Mouse (Mus musculus): Measurements from ENCODE around the gene Cdh24. TPM values are rescaled to one million over a fixed set of nuclear protein-coding genes. Genes with fewer than 3 reads are reported as not detected.
A peak's percentile ranks its signal among the peaks of the same experiment; 100 is the strongest.
"Not testable (repeated sequence)": the region's sequence is repeated elsewhere in the genome, so short reads cannot be mapped to it uniquely, and the experiment has no call there.

Gene Cdh24
- total RNA-seq, 2 experiments from 2014 or later = 0.53 to 0.55 TPM

- intact Hi-C loops (cut with DNase I; ENCODE audit: low total_unique reads) = no loop called here
- no peak for DNase-seq
Observed at GRCm38 (mm10) chr14:54616226-54616825, 24.8 kb downstream of the Cdh24 start.

DNA sequence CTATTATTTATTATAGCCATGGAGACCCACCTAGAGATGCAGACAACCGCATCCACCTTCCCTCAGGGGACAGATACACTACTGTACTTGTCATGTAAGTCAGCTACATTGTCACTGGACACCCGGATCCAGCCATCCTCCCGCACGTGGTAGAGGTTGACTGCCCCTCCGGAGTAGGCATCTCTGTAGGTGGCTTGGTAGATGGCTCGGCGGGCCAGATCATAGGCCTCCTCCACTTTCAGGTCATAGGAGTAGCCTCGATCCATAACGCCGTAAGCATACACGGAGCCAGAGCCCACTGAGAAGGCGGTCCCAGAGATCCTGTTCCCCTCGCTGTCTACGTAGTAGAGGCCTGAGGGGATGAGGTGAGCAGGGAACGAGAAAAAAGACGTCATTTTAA is 27.0 kb downstream of the Cdh24 start:
- DNase-seq; intact Hi-C loops (cut with DNase I; ENCODE audit: low total_unique reads): not testable (repeated sequence)

DNA sequence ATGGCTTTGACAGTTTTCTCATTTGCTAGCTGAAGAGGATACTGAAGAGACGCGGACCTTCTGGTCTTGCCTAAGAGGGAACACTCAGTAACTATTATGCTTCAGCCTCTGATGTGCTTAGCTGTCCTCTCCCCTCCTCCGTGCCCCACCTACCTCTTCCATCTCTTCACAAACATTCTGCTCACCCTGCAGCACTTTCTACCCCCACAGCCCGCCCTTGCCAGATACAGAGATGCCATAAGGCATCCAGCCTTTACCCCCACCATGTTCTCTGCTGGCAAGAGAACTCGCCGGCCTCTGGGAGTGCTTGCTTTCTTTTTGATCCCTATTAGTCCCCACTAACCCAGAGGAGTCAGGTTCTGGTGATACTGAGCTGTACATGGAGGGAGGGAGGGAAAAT is 30.5 kb downstream of the Cdh24 start:
- intact Hi-C loops (cut with DNase I; ENCODE audit: low total_unique reads) = no loop called here

GRCm38 (mm10) chr14:54609962-54610361 is 31.2 kb downstream of the Cdh24 start:
- no peak for DNase-seq
- intact Hi-C loops (cut with DNase I; ENCODE audit: low total_unique reads) = no loop called here

More for the DNA sequence above, 30.5 kb downstream of the Cdh24 start:
- no peak for DNase-seq

- intact Hi-C loops (cut with DNase I; ENCODE audit: low total_unique reads) = no loop called here
- DNase-seq = no peak
Observed at GRCm38 (mm10) chr14:54609245-54609644, 31.9 kb downstream of the Cdh24 start.

- intact Hi-C loops (cut with DNase I; ENCODE audit: low total_unique reads) = no loop called here
- no peak for DNase-seq
Observed at GRCm38 (mm10) chr14:54607226-54607625, 33.9 kb downstream of the Cdh24 start.

DNA sequence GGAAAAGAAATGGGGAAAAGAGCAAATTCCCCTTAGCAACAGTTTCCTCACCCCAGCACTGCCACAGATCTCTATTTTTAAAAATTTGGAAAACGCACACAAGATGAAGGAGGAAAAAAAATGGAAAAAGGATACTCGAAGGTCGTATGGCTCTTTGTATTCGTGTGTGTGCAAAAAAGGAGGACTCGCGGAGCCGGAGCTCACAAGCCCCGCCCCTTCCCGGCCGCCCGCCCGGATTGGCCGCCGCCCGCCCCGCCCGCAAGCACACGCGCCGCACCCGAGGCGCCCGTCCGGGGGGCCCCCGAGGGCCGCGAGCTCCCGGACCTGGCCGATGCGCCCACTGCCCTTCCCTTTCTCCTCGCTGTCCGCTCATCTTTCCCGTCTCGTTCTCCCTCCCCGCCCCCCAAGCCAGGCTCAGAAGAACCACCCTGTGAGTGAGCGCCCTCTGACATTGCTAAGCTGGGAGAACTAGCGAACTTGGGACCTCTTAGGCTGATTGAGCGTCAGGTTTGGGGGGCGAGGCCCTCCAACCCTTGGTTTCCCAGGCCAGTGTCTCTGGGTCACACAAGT is 35.3 kb downstream of the Cdh24 start, which contains the start of gene 4931414P19Rik:
Gene 4931414P19Rik, minus strand, starts transcription at position 242 of the 570 bp plus-strand sequence.
- intact Hi-C loops (cut with DNase I; ENCODE audit: low total_unique reads) = no loop called here
- DNase-seq = peak; percentile 89

- intact Hi-C loops (cut with DNase I; ENCODE audit: low total_unique reads) = no loop called here
Observed at GRCm38 (mm10) chr14:54603686-54604085, 37.5 kb downstream of the Cdh24 start.

GRCm38 (mm10) chr14:54603038-54603654 is 38.0 kb downstream of the Cdh24 start:
- DNase-seq = peak; percentile 97
- intact Hi-C loops (cut with DNase I; ENCODE audit: low total_unique reads) = no loop called here

More at GRCm38 (mm10) chr14:54603686-54604085, 37.5 kb downstream of the Cdh24 start:
- no peak for DNase-seq

- no peak for DNase-seq
- intact Hi-C loops (cut with DNase I; ENCODE audit: low total_unique reads) = no loop called here
Observed at GRCm38 (mm10) chr14:54602613-54603012, 38.6 kb downstream of the Cdh24 start.

DNA sequence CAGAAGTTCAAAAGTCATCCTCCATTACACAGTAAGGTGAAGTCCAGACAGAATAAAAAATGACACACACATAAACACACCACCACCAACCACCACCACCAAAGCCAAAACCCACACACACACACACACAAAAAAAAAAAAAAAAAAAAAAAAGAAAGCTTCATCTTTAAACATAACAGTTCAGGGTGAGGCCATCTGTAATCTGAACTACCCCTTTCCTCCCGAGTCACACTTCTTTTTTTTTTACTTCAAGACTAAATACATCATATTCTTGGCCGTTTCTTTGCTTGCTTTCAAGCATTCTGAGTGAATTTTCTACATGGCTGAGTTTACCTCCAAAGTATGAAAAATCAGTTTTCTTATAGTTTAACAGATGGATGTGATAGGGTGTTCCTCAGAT is 39.6 kb downstream of the Cdh24 start:
- intact Hi-C loops (cut with DNase I; ENCODE audit: low total_unique reads) = no loop called here
- no peak for DNase-seq

- intact Hi-C loops (cut with DNase I; ENCODE audit: low total_unique reads) = no loop called here
- DNase-seq = no peak
Observed at GRCm38 (mm10) chr14:54597084-54597483, 44.1 kb downstream of the Cdh24 start.

DNA sequence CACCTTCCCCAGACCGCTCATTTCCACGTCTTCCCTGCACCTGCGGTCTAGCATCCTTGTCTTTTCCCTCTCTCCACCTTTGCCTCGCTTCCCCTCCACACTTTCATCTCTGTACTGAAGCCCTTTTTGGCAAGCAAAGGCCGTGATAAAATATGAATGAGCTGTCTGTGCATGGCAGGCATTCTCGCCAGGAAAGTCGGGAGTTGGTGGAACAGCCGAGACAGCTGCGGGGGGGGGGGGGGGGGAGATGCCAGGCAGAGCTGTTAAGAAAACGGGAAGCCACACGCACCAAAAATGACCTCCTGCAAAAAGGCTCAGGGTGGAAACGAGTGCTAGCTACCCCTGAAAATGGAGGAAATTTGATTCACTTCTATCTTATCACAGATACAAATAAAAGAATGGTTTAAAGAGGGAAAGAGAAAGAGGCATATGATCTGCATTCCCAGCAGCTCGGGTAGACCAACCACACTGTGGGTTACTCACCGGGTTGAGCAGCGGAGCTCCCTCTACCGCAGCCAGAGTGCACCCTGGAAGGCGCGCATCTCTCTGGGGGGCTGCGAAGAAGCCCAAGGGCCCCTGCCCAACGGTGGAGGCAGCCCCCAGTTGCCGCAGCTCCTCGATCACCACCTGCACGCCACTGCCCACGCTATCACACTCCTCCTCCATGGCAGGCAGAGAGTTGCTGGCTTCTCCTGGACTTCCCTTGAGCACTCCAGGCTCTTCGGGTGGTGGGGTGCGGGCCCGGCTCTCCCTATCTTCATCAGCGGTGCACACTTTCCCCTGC is 46.3 kb downstream of the Cdh24 start:
- intact Hi-C loops (cut with DNase I; ENCODE audit: low total_unique reads) = no loop called here
- DNase-seq = no peak

GRCm38 (mm10) chr14:54594055-54594454 is 47.1 kb downstream of the Cdh24 start:
- DNase-seq = no peak
- intact Hi-C loops (cut with DNase I; ENCODE audit: low total_unique reads) = no loop called here

- intact Hi-C loops (cut with DNase I; ENCODE audit: low total_unique reads) = no loop called here
- peak; percentile 47 for DNase-seq
Observed at GRCm38 (mm10) chr14:54592319-54592934, 48.7 kb downstream of the Cdh24 start.

DNA sequence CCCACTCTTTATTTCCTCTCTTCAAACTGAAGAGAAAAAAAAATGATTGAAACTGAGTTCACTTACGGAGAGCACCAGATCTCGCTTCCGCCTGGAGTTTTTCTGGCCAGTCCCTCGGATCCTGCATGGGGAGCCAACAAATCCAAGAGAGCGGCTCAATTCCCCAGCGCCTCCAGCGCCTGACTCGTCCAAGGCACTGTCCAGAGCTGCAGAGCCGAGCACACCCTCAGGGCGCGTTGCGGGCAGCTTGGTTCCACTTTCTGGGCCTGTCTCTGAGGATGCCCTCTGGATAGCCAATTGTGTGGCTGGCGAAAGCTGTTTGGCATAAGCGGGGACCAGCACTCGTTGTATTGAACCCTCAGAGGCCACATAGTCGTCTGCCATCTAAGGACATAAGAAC is 50.1 kb downstream of the Cdh24 start:
- intact Hi-C loops (cut with DNase I; ENCODE audit: low total_unique reads) = no loop called here

DNA sequence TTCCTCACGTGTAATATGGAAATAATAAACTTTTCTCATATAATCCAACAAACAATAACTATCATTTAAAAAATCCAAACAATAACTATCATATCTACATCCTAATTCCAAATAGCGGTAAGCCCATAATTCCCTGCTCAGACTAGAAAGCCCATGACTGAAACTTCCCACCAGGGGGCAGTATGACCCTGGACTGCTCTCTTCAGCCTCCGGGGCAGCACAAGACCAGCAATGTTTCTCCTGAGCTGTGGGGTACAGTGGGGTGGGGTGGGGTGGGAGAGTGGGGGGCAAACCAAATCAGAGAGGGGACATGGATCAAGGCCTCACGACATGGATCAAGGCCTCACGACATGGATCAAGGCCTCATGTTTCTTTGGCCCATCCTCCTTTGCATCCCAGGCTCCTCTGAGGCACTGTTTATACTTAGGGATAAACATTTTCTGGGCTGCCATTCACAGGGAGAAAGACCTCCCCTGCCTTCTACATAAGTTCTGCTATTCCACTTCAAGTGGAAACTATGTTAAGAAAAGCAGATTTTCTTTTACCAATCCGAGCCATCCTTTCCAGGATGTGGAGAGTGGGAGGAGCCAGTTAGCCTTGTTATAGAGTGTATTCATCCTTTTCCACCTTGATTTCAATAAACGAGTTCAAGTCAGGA is 57.4 kb downstream of the Cdh24 start:
- intact Hi-C loops (cut with DNase I; ENCODE audit: low total_unique reads) = loop anchor here (5.0 kb wide), 1 partner anchor 53 kb away; no protein-coding TSS in a partner anchor
- peak; percentile 62 for DNase-seq

More for the DNA sequence above, 50.1 kb downstream of the Cdh24 start:
- DNase-seq = no peak

GRCm38 (mm10) chr14:54582536-54582935 is 58.6 kb downstream of the Cdh24 start:
- intact Hi-C loops (cut with DNase I; ENCODE audit: low total_unique reads) = loop anchor here (5.0 kb wide), 1 partner anchor 55 kb away; no protein-coding TSS in a partner anchor
- no peak for DNase-seq
